Mouse (Mus musculus): ENCODE data around the gene Rflna.

Gene Rflna

GRCm38 (mm10) chr5:125002969-125003872 is at the start of gene Rflna:
Gene Rflna (plus strand): TSS chr5:125003221.
- DNase-seq (ENCODE audit: low spot score in 2 of 2): peak in 1 of 2 experiments; percentile 3

DNA sequence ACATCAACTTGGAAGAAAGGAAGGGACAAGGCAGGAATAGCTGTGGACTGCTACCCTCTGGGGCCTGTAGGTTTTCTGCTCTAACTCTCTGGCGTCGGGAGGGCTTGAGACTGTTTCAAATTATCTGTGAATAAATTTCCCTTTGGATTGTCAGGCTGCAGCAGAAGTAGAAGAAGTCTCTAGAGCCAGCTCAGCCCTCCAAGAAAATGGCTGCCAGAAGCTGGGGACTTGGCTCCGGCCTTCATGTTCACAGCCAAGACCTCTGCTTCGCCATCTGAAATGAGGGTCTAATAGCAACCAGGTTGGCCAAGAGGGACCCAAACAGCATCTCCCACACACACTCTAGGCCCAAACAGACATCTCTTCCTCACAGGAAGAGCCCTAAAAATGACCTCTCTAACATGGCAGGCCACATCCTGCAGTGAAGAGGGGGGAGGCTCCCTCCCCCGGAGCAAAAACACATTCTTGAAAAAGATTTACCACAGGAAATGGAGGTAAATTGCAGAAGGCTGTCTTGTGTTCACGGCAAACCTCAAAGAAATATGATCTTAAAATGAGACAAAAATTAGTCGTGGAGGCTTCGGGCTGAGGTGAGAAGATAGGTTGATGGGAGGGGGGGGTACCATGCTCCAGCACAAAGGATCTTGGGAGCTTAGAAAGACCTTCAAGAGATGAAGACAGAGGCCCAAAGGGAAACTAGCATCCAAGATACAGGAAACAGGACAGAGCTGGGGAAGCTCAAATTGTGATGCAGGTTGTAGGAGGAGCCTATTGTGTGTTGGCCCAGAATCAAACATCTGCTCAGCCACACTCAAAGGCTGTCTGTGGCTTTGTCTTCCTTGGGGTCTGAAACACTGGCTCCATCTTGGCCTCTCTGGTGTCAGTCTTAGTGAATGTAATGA is 48.4 kb upstream of the Rflna start:
- DNase-seq (ENCODE audit: low spot score in 2 of 2): no peak

- DNase-seq (ENCODE audit: low spot score in 2 of 2): no peak
Observed at GRCm38 (mm10) chr5:124957491-124957890, 45.5 kb upstream of the Rflna start.

GRCm38 (mm10) chr5:124959099-124959498 is 43.9 kb upstream of the Rflna start:
- no peak for DNase-seq (ENCODE audit: low spot score in 2 of 2)

DNA sequence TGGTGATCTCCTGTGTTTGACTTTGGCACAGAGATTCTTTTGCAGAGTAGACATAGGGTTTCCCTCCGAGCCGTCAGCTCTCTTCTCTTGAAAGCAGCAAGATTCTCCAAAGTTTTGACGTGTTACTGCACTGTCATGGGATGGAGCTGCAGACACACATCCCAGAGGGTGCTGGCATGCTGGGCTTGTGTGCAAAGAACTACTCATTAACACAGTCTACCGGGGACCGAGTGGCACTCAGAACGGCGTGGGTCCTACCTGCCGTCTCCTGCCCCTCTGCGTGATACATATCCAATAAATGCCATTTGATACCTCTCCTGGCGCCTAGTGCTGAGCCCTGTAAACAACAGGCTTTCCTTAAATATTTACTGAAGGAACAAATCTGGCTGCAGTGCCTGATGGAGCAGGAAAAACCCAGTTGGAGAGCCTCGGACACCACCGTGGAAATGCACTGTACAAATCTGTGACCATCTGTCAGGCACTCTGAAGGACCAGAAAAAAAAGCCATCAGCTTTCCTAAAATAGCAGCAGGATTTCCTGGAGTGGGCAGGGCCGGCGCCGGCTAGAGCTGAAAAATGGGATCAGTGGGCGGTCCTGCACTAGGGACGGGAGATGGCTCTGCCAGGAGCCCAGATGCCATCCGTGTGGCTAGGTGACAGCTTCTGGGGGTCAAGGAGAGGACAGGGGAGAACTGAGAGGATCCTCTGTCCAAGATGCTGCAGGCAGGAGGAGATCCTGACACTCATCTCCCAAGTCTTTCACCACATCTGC is 42.7 kb upstream of the Rflna start:
- peak; percentile 69 to 75 for DNase-seq (ENCODE audit: low spot score in 2 of 2)

GRCm38 (mm10) chr5:124961433-124961832 is 41.6 kb upstream of the Rflna start:
- no peak for DNase-seq (ENCODE audit: low spot score in 2 of 2)

DNA sequence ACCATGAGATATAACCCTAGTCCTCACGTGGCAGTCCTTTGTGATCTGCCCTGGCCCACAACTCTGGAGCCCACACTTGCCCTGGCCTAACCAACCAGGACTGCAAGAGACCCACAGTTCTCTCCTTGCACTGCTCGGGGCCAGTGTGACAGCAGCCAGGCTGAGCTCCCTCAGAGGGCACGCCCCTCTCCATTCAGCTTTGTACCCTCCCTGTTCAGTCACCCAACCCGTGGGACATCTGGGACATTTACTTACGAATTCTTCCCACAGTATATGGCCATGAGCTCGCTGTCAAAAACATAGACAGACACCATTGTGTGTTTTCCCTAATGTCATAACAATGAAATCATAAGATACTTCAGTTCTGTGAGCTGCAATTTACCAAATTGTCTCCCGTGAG is 40.3 kb upstream of the Rflna start:
- no peak for DNase-seq (ENCODE audit: low spot score in 2 of 2)

DNA sequence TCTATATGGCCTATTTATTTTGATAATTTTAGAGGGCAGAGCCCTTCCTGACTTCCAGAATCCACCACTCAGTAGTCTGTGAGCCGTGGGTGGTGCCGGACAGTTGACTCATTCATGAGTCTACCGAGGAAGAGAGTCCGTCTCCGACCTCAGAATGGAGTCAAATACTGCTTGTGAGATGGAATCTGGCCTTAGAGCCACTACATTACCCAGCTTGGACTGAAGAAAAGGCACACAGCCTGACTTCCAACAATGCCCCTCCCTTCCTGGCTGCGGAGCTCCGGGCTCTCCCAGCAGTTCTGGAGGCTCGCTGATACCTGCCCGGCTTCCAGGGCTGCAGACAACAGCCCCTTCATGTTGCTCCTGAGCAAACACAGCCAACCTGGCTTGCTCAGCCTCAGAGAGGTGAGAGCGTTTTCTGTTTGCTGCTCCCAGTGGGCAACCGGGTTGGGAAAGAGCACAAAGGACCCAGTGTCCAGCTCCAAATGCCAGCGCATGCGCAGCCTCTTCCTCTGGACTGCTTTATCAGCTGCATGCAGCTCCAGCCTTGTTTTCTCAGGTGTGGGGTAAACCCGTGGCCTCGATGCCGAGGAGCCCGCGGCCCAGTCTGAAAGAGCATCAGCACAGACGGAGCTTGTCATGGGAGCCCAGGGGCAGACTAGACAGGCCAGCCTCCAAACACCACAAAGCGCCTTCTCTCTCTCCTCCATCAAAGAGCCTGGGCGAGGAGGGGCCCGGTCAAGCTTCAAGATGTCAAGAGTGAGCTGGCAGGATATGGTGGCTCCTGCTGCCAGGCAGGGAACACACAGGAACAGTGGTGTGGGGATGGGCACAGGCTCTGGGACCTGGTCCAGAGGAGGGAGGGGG is 39.0 kb upstream of the Rflna start:
- peak; percentile 36 to 51 for DNase-seq (ENCODE audit: low spot score in 2 of 2)

DNA sequence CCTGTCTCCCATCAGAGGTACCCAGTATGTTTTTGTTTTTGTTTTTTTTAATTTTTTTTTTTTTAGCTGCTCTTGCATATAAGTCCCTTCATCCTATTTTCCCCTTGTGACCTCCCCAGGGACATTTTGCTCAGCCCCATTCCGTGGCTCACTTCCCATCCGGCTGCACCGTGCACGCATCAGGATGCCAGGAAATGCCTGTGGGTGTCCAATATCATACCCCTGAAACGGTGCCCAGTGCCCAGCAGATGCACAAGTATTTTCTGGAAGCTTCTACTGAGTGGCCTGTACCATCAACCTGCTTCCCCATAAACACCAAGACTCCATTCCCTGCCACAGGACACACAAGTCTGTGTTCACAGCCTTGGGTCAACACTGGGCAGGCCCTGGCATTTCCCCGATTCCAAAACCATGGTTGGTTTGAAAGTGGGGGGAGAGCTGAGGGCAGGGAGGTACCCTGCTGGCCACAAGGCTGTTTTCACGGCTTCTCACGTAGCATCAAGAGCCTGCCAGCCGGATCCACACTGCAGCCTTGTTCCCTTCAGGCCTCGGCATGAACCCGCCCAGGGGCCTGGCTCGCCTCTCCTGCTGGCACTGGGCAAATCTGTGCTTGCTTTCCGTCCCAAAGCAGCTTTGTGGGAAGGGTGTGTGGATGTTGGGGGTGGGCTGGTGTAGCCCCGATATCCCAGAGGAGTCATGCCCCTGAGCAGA is 36.2 kb upstream of the Rflna start:
- DNase-seq (ENCODE audit: low spot score in 2 of 2): no peak

- DNase-seq (ENCODE audit: low spot score in 2 of 2): no peak
Observed at GRCm38 (mm10) chr5:124969790-124970189, 33.2 kb upstream of the Rflna start.

DNA sequence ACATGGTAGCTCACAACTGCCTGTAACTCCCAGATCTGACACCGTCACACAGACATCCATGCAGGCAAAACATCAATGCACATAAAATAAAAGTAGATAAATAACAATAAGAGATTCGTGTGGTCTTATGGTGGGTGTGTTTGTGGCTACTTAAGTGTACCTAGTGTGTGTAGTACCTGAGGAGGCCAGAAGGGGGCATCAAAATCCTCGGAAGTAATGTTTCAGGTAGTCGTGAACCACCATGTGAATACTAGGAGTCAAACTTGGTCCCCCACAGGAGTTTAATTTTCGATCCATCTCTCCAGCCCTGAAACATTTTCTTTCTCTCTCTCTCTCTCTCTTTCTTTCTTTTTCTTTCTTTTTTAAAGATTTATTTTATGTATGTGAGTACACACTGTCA is 16.8 kb upstream of the Rflna start:
- DNase-seq (ENCODE audit: low spot score in 2 of 2): no peak

GRCm38 (mm10) chr5:124986656-124987055 is 16.4 kb upstream of the Rflna start:
- DNase-seq (ENCODE audit: low spot score in 2 of 2): no peak

DNA sequence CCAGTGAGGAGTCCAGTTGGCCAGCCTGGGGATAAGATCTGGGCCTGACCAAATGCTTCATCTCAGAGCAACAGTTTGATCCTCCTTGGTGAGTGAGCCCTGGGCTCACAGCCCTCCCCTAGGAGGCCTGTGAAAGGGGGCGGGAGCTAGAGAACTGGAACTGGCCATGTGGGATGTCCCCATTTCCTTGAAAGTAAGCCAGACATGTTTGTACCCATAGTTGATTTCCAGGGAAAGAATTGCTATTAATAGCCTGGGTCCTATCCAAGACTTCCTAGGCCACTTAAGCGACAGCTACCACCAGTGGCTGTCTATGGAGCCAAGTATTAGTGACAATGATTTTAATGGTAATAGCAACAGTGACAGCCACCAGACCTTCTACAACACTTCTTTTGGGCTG is 13.3 kb upstream of the Rflna start:
- no peak for DNase-seq (ENCODE audit: low spot score in 2 of 2)

DNA sequence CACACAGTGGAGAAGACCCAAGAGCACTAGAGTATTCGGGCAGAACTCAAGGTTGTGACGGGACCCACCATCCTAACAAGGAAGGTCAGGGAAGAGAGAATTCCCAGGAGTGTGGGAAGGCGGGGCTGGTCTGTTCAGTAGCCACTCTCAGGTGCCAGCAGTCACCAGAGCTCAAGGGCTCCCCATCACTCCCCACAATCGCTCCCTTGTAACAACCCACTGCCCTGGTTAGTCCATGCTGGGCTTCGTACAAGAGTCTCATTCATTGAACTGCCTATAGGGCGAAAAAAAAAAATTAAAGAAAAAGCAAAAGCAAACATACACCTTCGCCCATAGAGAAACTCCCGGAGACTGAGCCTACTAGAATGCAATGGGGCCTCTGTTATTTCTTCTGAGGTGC is 10.7 kb upstream of the Rflna start:
- DNase-seq (ENCODE audit: low spot score in 2 of 2): no peak

GRCm38 (mm10) chr5:124992891-124993290 is 10.1 kb upstream of the Rflna start:
- no peak for DNase-seq (ENCODE audit: low spot score in 2 of 2)

- peak; percentile 74 to 79 for DNase-seq (ENCODE audit: low spot score in 2 of 2)
Observed at GRCm38 (mm10) chr5:124996816-124997215, 6.2 kb upstream of the Rflna start.

DNA sequence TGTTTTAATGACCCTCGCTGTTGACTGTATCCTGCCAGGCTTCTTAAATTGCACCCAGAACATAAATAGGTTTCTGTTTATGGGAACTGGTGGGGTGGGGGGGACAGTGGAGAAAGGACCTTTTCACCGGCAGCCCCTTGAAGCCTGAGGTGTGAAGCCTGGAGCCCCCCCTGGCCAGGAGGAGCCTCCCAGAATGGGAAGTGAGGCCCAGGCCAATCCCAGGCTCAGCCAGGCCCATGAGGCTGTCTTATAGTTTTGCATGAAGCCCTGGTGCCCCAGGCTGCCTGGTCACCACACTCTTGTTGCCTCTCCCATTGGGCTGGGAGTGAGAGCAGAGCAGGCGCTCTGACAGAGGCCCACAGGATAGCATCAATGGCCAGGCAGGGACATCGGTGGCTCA is 5.1 kb upstream of the Rflna start:
- DNase-seq (ENCODE audit: low spot score in 2 of 2): no peak

- DNase-seq (ENCODE audit: low spot score in 2 of 2): no peak
Observed at GRCm38 (mm10) chr5:125000756-125001250, 2.2 kb upstream of the Rflna start.

- DNase-seq (ENCODE audit: low spot score in 2 of 2): no peak
Observed at GRCm38 (mm10) chr5:125003873-125004255, 843 bp downstream of the Rflna start.
